Mouse (Mus musculus): ENCODE data around the gene Xylt2.
"Not testable (repeated sequence)": the region's sequence is repeated elsewhere in the genome, so short reads cannot be mapped to it uniquely, and the experiment has no call there.

Gene Xylt2

GRCm38 (mm10) chr11:94675446-94675845 is 1.9 kb downstream of the Xylt2 start:
- no peak for DNase-seq

GRCm38 (mm10) chr11:94674984-94675383 is 2.3 kb downstream of the Xylt2 start:
- DNase-seq, result no peak

GRCm38 (mm10) chr11:94665281-94665680 is 12.0 kb downstream of the Xylt2 start:
- DNase-seq, result no peak

- no peak for DNase-seq
These were observed 16.0 kb downstream of the Xylt2 start for GRCm38 (mm10) chr11:94661344-94661743.

- DNase-seq, result peak; percentile 89
These were observed 23.5 kb downstream of the Xylt2 start, which contains the start of the genes Mrpl27 and Eme1 for GRCm38 (mm10) chr11:94653663-94654436. Mrpl27 (plus strand) TSS chr11:94653767. Eme1 (minus strand) TSS chr11:94653964.

- DNase-seq, result no peak
These were observed 24.3 kb downstream of the Xylt2 start for GRCm38 (mm10) chr11:94652973-94653372.

GRCm38 (mm10) chr11:94651241-94651640 is 26.1 kb downstream of the Xylt2 start:
- not testable (repeated sequence) for DNase-seq

- no peak for DNase-seq
These were observed 30.9 kb downstream of the Xylt2 start for GRCm38 (mm10) chr11:94646457-94646856.

GRCm38 (mm10) chr11:94644461-94645219 is 32.7 kb downstream of the Xylt2 start:
- DNase-seq, result no peak

- DNase-seq, result no peak
These were observed 42.9 kb downstream of the Xylt2 start for GRCm38 (mm10) chr11:94634431-94634830.

GRCm38 (mm10) chr11:94632988-94633387 is 44.3 kb downstream of the Xylt2 start:
- DNase-seq, result no peak

GRCm38 (mm10) chr11:94631969-94632368 is 45.3 kb downstream of the Xylt2 start:
- no peak for DNase-seq

- DNase-seq, result no peak
These were observed 46.9 kb downstream of the Xylt2 start for GRCm38 (mm10) chr11:94630199-94631011.

GRCm38 (mm10) chr11:94629884-94630198 is 47.5 kb downstream of the Xylt2 start:
- no peak for DNase-seq

- DNase-seq, result peak; percentile 97
These were observed 48.0 kb downstream of the Xylt2 start, which contains the start of gene Lrrc59 for GRCm38 (mm10) chr11:94629199-94629883. Lrrc59 (plus strand) TSS chr11:94629767.

GRCm38 (mm10) chr11:94622162-94622561 is 55.2 kb downstream of the Xylt2 start:
- DNase-seq, result no peak

GRCm38 (mm10) chr11:94621458-94621852 is 55.9 kb downstream of the Xylt2 start:
- no peak for DNase-seq

GRCm38 (mm10) chr11:94620766-94621457 is 56.4 kb downstream of the Xylt2 start:
- no peak for DNase-seq

GRCm38 (mm10) chr11:94617646-94618045 is 59.7 kb downstream of the Xylt2 start:
- DNase-seq, result no peak

GRCm38 (mm10) chr11:94615494-94615893 is 61.8 kb downstream of the Xylt2 start:
- no peak for DNase-seq

GRCm38 (mm10) chr11:94614603-94615002 is 62.7 kb downstream of the Xylt2 start:
- no peak for DNase-seq

Data from thymus, postnatal 25 days (tissue).